Mouse (Mus musculus): ENCODE measurements around the gene Stab1. TPM values are rescaled to one million over a fixed set of nuclear protein-coding genes. Genes with fewer than 3 reads are reported as not detected.

Gene Stab1
- total and polyA plus RNA-seq, 2 experiments from 2014 or later: 10.5 to 31.2 TPM

GRCm38 (mm10) chr14:31212499-31212898 lies 44.1 kb upstream of the Stab1 start:
- H3K4me2 ChIP-seq (ENCODE audit: low read depth, low read length): no peak overlapping the region
- WGBS: 86% methylated on average over 3 of the region's 3 CpGs
- H3K4me3 ChIP-seq (ENCODE audit: low read length): no peak overlapping the region
- ATAC-seq (no peak), DNase-seq (ENCODE audit: low spot score) (no peak)
- no peak overlapping the region for H3K27ac ChIP-seq
- no peaks in the 10 kb centered on the region for H3K36me3 ChIP-seq (ENCODE audit: insufficient read depth, low read length)
- H3K9me3 ChIP-seq (ENCODE audit: low read length): no peaks in the 10 kb centered on the region
- 0 out of 2 replicates have a peak, but pooled peaks cover 2% of the 10 kb centered on the region for H3K4me1 ChIP-seq (ENCODE audit: insufficient read depth, low read length)
- H3K27me3 ChIP-seq (ENCODE audit: insufficient read depth, low read length): no peaks in the 10 kb centered on the region
- TF ChIP-seq CTCF (IDR thresholded peaks at IDR 0.05; ENCODE audit: low read depth): no peak
- H3K9ac ChIP-seq (replicated peaks; ENCODE audit: low read length): no peak overlapping the region

- no peak overlapping the region for H3K9ac ChIP-seq (replicated peaks; ENCODE audit: low read length)
- H3K4me1 ChIP-seq (ENCODE audit: insufficient read depth, low read length): peaks cover 3% of the 10 kb centered on the region; the same call in 1 of the 2 replicates
- ATAC-seq: no peak
- no peak for TF ChIP-seq CTCF (IDR thresholded peaks at IDR 0.05; ENCODE audit: low read depth)
- H3K9me3 ChIP-seq (ENCODE audit: low read length): no peaks in the 10 kb centered on the region
- H3K4me3 ChIP-seq (ENCODE audit: low read length): no peak overlapping the region
- no peaks in the 10 kb centered on the region for H3K27me3 ChIP-seq (ENCODE audit: insufficient read depth, low read length)
- DNase-seq (ENCODE audit: low spot score): no peak
- no peak overlapping the region for H3K4me2 ChIP-seq (ENCODE audit: low read depth, low read length)
- 94% methylated on average over 6 of the region's 6 CpGs for WGBS
- no peak overlapping the region for H3K27ac ChIP-seq
- H3K36me3 ChIP-seq (ENCODE audit: insufficient read depth, low read length): no peaks in the 10 kb centered on the region
These were observed 43.4 kb upstream of the Stab1 start for GRCm38 (mm10) chr14:31211854-31212253.

GRCm38 (mm10) chr14:31209133-31209557 lies 40.7 kb upstream of the Stab1 start:
- Histone ChIP-seq H3K9ac (replicated peaks; ENCODE audit: low read length) (no peak overlapping the region), H3K4me1 (ENCODE audit: insufficient read depth, low read length) (peaks cover 12% of the 10 kb centered on the region; the same call in 1 of the 2 replicates), H3K27ac (no peak overlapping the region), H3K9me3 (ENCODE audit: low read length) (no peaks in the 10 kb centered on the region), H3K4me3 (ENCODE audit: low read length) (no peak overlapping the region), H3K4me2 (ENCODE audit: low read depth, low read length) (no peak overlapping the region), H3K36me3 (ENCODE audit: insufficient read depth, low read length) (no peaks in the 10 kb centered on the region), H3K27me3 (ENCODE audit: insufficient read depth, low read length) (no peaks in the 10 kb centered on the region)
- no peak for TF ChIP-seq CTCF (IDR thresholded peaks at IDR 0.05; ENCODE audit: low read depth)
- 82% methylated on average over 4 of the region's 4 CpGs for WGBS
- DNase-seq (ENCODE audit: low spot score): no peak
- no peak for ATAC-seq

- Histone ChIP-seq H3K4me3 (ENCODE audit: low read length) (peak within 1 kb of the TSS; percentile 54; the same call in 1 of the 2 replicates), H3K9ac (replicated peaks; ENCODE audit: low read length) (peak within 1 kb of the TSS; percentile 70; the same call in 1 of the 2 replicates), H3K27me3 (ENCODE audit: insufficient read depth, low read length) (no peaks in the 10 kb centered on the region), H3K27ac (peak within 1 kb of the TSS; percentile 85), H3K4me1 (ENCODE audit: insufficient read depth, low read length) (peaks cover 12% of the 10 kb centered on the region; the same call in 1 of the 2 replicates), H3K9me3 (ENCODE audit: low read length) (no peaks in the 10 kb centered on the region), H3K4me2 (ENCODE audit: low read depth, low read length) (peak within 1 kb of the TSS; percentile 89), H3K36me3 (ENCODE audit: insufficient read depth, low read length) (peaks cover 8% of the 10 kb centered on the region; the same call in 1 of the 2 replicates)
- DNase-seq (ENCODE audit: low spot score): no peak
- 66% methylated on average over 2 of the region's 2 CpGs for WGBS
- TF ChIP-seq CTCF (IDR thresholded peaks at IDR 0.05; ENCODE audit: low read depth): no peak
- no peak for ATAC-seq
These were observed 39.6 kb upstream of the Stab1 start, which contains the start of gene Tnnc1 for GRCm38 (mm10) chr14:31208084-31208483. Gene Tnnc1 (plus strand): TSS chr14:31208312.

GRCm38 (mm10) chr14:31207070-31207830 lies 38.8 kb upstream of the Stab1 start:
- Histone ChIP-seq H3K9me3 (ENCODE audit: low read length) (no peaks in the 10 kb centered on the region), H3K27me3 (ENCODE audit: insufficient read depth, low read length) (no peaks in the 10 kb centered on the region), H3K36me3 (ENCODE audit: insufficient read depth, low read length) (peaks cover 15% of the 10 kb centered on the region; the same call in 1 of the 2 replicates), H3K4me2 (ENCODE audit: low read depth, low read length) (peak overlapping the region; percentile 89), H3K4me1 (ENCODE audit: insufficient read depth, low read length) (peaks cover 12% of the 10 kb centered on the region; the same call in 1 of the 2 replicates), H3K27ac (peak overlapping the region; percentile 85), H3K4me3 (ENCODE audit: low read length) (peak overlapping the region; percentile 54), H3K9ac (replicated peaks; ENCODE audit: low read length) (peak overlapping the region; percentile 70)
- ATAC-seq (peak; percentile 33), DNase-seq (ENCODE audit: low spot score) (no peak)
- whole genome bisulfite sequencing: 76% methylated on average over 13 of the region's 13 CpGs
- TF ChIP-seq CTCF (IDR thresholded peaks at IDR 0.05; ENCODE audit: low read depth): no peak

GRCm38 (mm10) chr14:31206472-31206981 lies 38.1 kb upstream of the Stab1 start:
- Histone ChIP-seq H3K36me3 (ENCODE audit: insufficient read depth, low read length) (peaks cover 22% of the 10 kb centered on the region), H3K9ac (replicated peaks; ENCODE audit: low read length) (peak overlapping the region; percentile 70), H3K4me2 (ENCODE audit: low read depth, low read length) (peak overlapping the region; percentile 89), H3K9me3 (ENCODE audit: low read length) (no peaks in the 10 kb centered on the region), H3K4me1 (ENCODE audit: insufficient read depth, low read length) (peaks cover 12% of the 10 kb centered on the region; the same call in 1 of the 2 replicates), H3K27me3 (ENCODE audit: insufficient read depth, low read length) (no peaks in the 10 kb centered on the region), H3K4me3 (ENCODE audit: low read length) (peak overlapping the region; percentile 54), H3K27ac (peak overlapping the region; percentile 85)
- peak; percentile 75 for ATAC-seq
- no peak for TF ChIP-seq CTCF (IDR thresholded peaks at IDR 0.05; ENCODE audit: low read depth)
- 2% methylated on average over 46 of the region's 48 CpGs for WGBS
- peak; percentile 97 for DNase-seq (ENCODE audit: low spot score)
